Mouse (Mus musculus) hindbrain, embryonic 12.5 days (tissue): ENCODE data around the gene Gga1. TPM values are rescaled to one million over a fixed set of nuclear protein-coding genes. Genes with fewer than 3 reads are reported as not detected.
"Not testable (repeated sequence)": the region's sequence is repeated elsewhere in the genome, so short reads cannot be mapped to it uniquely, and the experiment has no call there.

Experiments used
- ATAC-seq: fragments of 200-750 bp; cut with Nextera tagmentation; 2 replicates; pipeline ENCODE4 v1.8.0; 2017; ENCODE audit warnings: moderate TSS enrichment; ENCODE audit not compliant: low FRiP score
- H3K27ac ChIP-seq: fragments of 300-500 bp; sonication (generic); 2 replicates; pipeline ENCODE4 v1.5.1; 2016; ENCODE audit warnings: mild to moderate bottlenecking
- H3K27me3 ChIP-seq: fragments of 300-500 bp; sonication (generic); 2 replicates; pipeline ENCODE4 v1.6.1; 2016; ENCODE audit warnings: mild to moderate bottlenecking
- H3K36me3 ChIP-seq: fragments of 300-500 bp; sonication (generic); 2 replicates; pipeline ENCODE4 v1.6.1; 2016; ENCODE audit warnings: mild to moderate bottlenecking
- H3K4me1 ChIP-seq: fragments of 300-500 bp; sonication (generic); 2 replicates; pipeline ENCODE4 v1.6.1; 2016
- H3K4me2 ChIP-seq: fragments of 300-500 bp; sonication (generic); replicated peaks from 2 replicates; pipeline ENCODE4 v1.6.1; 2016; ENCODE audit warnings: mild to moderate bottlenecking
- H3K4me3 ChIP-seq: fragments of 300-500 bp; sonication (generic); 2 replicates; pipeline ENCODE4 v1.5.1; 2016; ENCODE audit warnings: mild to moderate bottlenecking
- H3K9ac ChIP-seq: fragments of 300-500 bp; sonication (generic); 2 replicates; pipeline ENCODE4 v1.6.1; 2016; ENCODE audit warnings: mild to moderate bottlenecking, moderate library complexity
- H3K9me3 ChIP-seq: fragments of 300-500 bp; sonication (generic); replicated peaks from 2 replicates; pipeline ENCODE4 v1.6.1; 2016; ENCODE audit warnings: mild to moderate bottlenecking
- WGBS: fragments of 180-500 bp; shearing (Covaris S2); methylation state at CpG from one replicate; pipeline ENCODE4 v1.1.7; 2016; 5-methylcytosine and 5-hydroxymethylcytosine counted together
- polyA plus RNA-seq: library from polyadenylated mRNA; unstranded; fragments of >200 nt; fragmentation: Nextera tagmentation; extraction: Ambion mirVana; gene quantifications from 2 replicates; pipeline ENCODE4 v1.2.1, GENCODE M21; 2016

Gene Gga1
- polyA plus RNA-seq, 1 experiment from 2014 or later = 54.3 TPM

GRCm38 (mm10) chr15:78868398-78868797, 8.6 kb upstream of the Gga1 start:
- H3K9me3 ChIP-seq = no peaks in the 10 kb centered on the region
- no peaks in the 10 kb centered on the region for H3K27me3 ChIP-seq
- peaks cover 6% of the 10 kb centered on the region; the same call in 1 of the 2 replicates for H3K4me1 ChIP-seq
- no peak overlapping the region for H3K9ac ChIP-seq
- peak; percentile 51 for ATAC-seq
- no peaks in the 10 kb centered on the region for H3K36me3 ChIP-seq
- no peak overlapping the region for H3K4me2 ChIP-seq
- no peak overlapping the region for H3K4me3 ChIP-seq
- 27% methylated on average over 9 of the region's 9 CpGs for WGBS
- H3K27ac ChIP-seq = peak overlapping the region; percentile 56

GRCm38 (mm10) chr15:78868826-78869233, 8.2 kb upstream of the Gga1 start:
- Histone ChIP-seq H3K36me3 (no peaks in the 10 kb centered on the region), H3K27ac (peak overlapping the region; percentile 56), H3K4me1 (peaks cover 6% of the 10 kb centered on the region; the same call in 1 of the 2 replicates), H3K9me3 (no peaks in the 10 kb centered on the region), H3K27me3 (no peaks in the 10 kb centered on the region), H3K4me2 (no peak overlapping the region), H3K9ac (no peak overlapping the region), H3K4me3 (no peak overlapping the region)
- 0 out of 2 replicates have a peak, but pooled peaks have one; percentile 24 for ATAC-seq
- 47% methylated on average over 7 of the region's 7 CpGs for WGBS

GRCm38 (mm10) chr15:78869775-78870174, 7.2 kb upstream of the Gga1 start:
- WGBS = 30% methylated on average over 6 of the region's 6 CpGs
- H3K27ac ChIP-seq = no peak overlapping the region
- H3K27me3 ChIP-seq = no peaks in the 10 kb centered on the region
- H3K36me3 ChIP-seq = no peaks in the 10 kb centered on the region
- no peak for ATAC-seq
- H3K4me3 ChIP-seq = no peak overlapping the region
- H3K9ac ChIP-seq = no peak overlapping the region
- H3K9me3 ChIP-seq = no peaks in the 10 kb centered on the region
- H3K4me1 ChIP-seq = peaks cover 6% of the 10 kb centered on the region; the same call in 1 of the 2 replicates
- no peak overlapping the region for H3K4me2 ChIP-seq

- ATAC-seq = no peak
- peaks cover 19% of the 10 kb centered on the region for H3K4me1 ChIP-seq
- no peaks in the 10 kb centered on the region for H3K36me3 ChIP-seq
- no peaks in the 10 kb centered on the region for H3K9me3 ChIP-seq
- H3K27me3 ChIP-seq = no peaks in the 10 kb centered on the region
- H3K4me3 ChIP-seq = no peak overlapping the region
- H3K27ac ChIP-seq = no peak overlapping the region
- H3K4me2 ChIP-seq = no peak overlapping the region
- H3K9ac ChIP-seq = no peak overlapping the region
- 58% methylated on average over 5 of the region's 5 CpGs for WGBS
These were observed 4.9 kb upstream of the Gga1 start for GRCm38 (mm10) chr15:78872021-78872608.

GRCm38 (mm10) chr15:78873803-78874435, 3.1 kb upstream of the Gga1 start:
- peaks cover 22% of the 10 kb centered on the region for H3K4me1 ChIP-seq
- H3K9ac ChIP-seq = no peak overlapping the region
- no peak for ATAC-seq
- no peaks in the 10 kb centered on the region for H3K27me3 ChIP-seq
- H3K36me3 ChIP-seq = no peaks in the 10 kb centered on the region
- H3K4me2 ChIP-seq = no peak overlapping the region
- 52% methylated on average over 13 of the region's 13 CpGs for WGBS
- no peak overlapping the region for H3K4me3 ChIP-seq
- no peak overlapping the region for H3K27ac ChIP-seq
- no peaks in the 10 kb centered on the region for H3K9me3 ChIP-seq

- Histone ChIP-seq H3K9ac (no peak overlapping the region), H3K27ac (peak overlapping the region; percentile 98; the same call in 1 of the 2 replicates), H3K4me2 (no peak overlapping the region), H3K36me3 (no peaks in the 10 kb centered on the region; the same call in 1 of the 2 replicates), H3K4me1 (peaks cover 29% of the 10 kb centered on the region), H3K27me3 (no peaks in the 10 kb centered on the region), H3K9me3 (no peaks in the 10 kb centered on the region), H3K4me3 (no peak overlapping the region)
- no peak for ATAC-seq
- 80% methylated on average over 8 of the region's 8 CpGs for WGBS
These were observed 2.0 kb upstream of the Gga1 start for GRCm38 (mm10) chr15:78874989-78875388.

- Histone ChIP-seq H3K4me1 (peaks cover 29% of the 10 kb centered on the region), H3K27ac (peak overlapping the region; percentile 98), H3K4me2 (peak overlapping the region; percentile 90), H3K27me3 (no peaks in the 10 kb centered on the region), H3K9ac (no peak overlapping the region), H3K36me3 (peaks cover 5% of the 10 kb centered on the region; the same call in 1 of the 2 replicates), H3K9me3 (no peaks in the 10 kb centered on the region), H3K4me3 (no peak overlapping the region)
- ATAC-seq = no peak
- 84% methylated on average over 5 of the region's 5 CpGs for WGBS
These were observed 1.5 kb upstream of the Gga1 start for GRCm38 (mm10) chr15:78875537-78875936.

- Histone ChIP-seq H3K36me3 (peaks cover 12% of the 10 kb centered on the region), H3K9me3 (no peaks in the 10 kb centered on the region), H3K4me3 (peak overlapping the region; percentile 76), H3K27ac (peak overlapping the region; percentile 98), H3K4me2 (peak overlapping the region; percentile 90), H3K9ac (peak overlapping the region; percentile 79), H3K27me3 (no peaks in the 10 kb centered on the region), H3K4me1 (peaks cover 29% of the 10 kb centered on the region)
- 3% methylated on average over 17 of the region's 17 CpGs for WGBS
- peak; percentile 27; the same call in 1 of the 2 replicates for ATAC-seq
These were observed 713 bp upstream of the Gga1 start for GRCm38 (mm10) chr15:78876258-78876696.

GRCm38 (mm10) chr15:78877810-78878390, 910 bp downstream of the Gga1 start:
- peak overlapping the region; percentile 98 for H3K27ac ChIP-seq
- H3K9ac ChIP-seq = peak overlapping the region; percentile 79
- H3K36me3 ChIP-seq = peaks cover 28% of the 10 kb centered on the region
- H3K4me2 ChIP-seq = peak overlapping the region; percentile 90
- peak overlapping the region; percentile 76 for H3K4me3 ChIP-seq
- under 1% methylated on average over 16 of the region's 17 CpGs for WGBS
- no peaks in the 10 kb centered on the region for H3K9me3 ChIP-seq
- peaks cover 29% of the 10 kb centered on the region for H3K4me1 ChIP-seq
- no peak; the same call in 1 of the 2 replicates for ATAC-seq
- no peaks in the 10 kb centered on the region for H3K27me3 ChIP-seq

GRCm38 (mm10) chr15:78878792-78879516, 2.0 kb downstream of the Gga1 start:
- not testable (repeated sequence) for ATAC-seq, H3K27ac ChIP-seq, H3K27me3 ChIP-seq, H3K4me3 ChIP-seq, H3K9me3 ChIP-seq
- Histone ChIP-seq H3K4me1 (peaks cover 29% of the 10 kb centered on the region), H3K9ac (0 out of 2 replicates have a peak overlapping the region, but pooled peaks have one; percentile 13), H3K4me2 (0 out of 2 replicates have a peak overlapping the region, but pooled peaks have one; percentile 90), H3K36me3 (peaks cover 38% of the 10 kb centered on the region)
- 60% methylated on average over 7 of the region's 7 CpGs for WGBS

- Histone ChIP-seq H3K36me3 (peaks cover 51% of the 10 kb centered on the region), H3K9me3 (no peaks in the 10 kb centered on the region), H3K4me1 (peaks cover 29% of the 10 kb centered on the region), H3K4me3 (no peak overlapping the region), H3K27ac (no peak overlapping the region), H3K4me2 (no peak overlapping the region), H3K27me3 (no peaks in the 10 kb centered on the region), H3K9ac (no peak overlapping the region; the same call in 1 of the 2 replicates)
- WGBS = 94% methylated on average over 8 of the region's 8 CpGs
- no peak for ATAC-seq
These were observed 3.4 kb downstream of the Gga1 start for GRCm38 (mm10) chr15:78880432-78880831.

GRCm38 (mm10) chr15:78881828-78882227, 4.8 kb downstream of the Gga1 start:
- Histone ChIP-seq H3K4me3 (no peak overlapping the region), H3K9ac (no peak overlapping the region), H3K27ac (no peak overlapping the region), H3K9me3 (no peaks in the 10 kb centered on the region), H3K27me3 (no peaks in the 10 kb centered on the region), H3K36me3 (peaks cover 65% of the 10 kb centered on the region), H3K4me1 (peaks cover 17% of the 10 kb centered on the region), H3K4me2 (no peak overlapping the region)
- 92% methylated on average over 3 of the region's 3 CpGs for WGBS
- no peak for ATAC-seq
